Mouse (Mus musculus): ENCODE data around the gene Ginm1.

DNA sequence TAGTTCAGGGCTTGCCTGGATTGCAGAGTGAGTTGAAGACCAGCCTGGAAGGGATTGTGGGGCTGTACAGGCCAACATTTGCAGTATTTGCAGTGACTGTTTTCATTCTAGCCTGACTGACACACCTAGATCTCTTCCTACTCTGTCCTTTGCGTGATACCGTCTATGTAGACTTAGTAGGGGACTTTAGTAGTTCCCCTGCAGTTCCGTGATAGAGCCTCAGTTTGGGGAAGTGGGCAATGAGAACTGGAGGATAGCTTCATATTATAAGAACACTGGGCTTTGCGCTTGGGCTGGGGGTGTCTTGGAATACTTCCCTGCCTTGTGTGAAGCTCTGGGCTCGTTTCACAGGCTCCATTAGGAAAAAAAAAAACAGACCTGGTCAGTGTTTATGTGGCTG, 27.5 kb upstream of the Ginm1 start:
- TF ChIP-seq CHD2 (IDR thresholded peaks at IDR 0.05; ENCODE audit: low read depth, low read length) (no peak), MAFK (IDR thresholded peaks at IDR 0.05; ENCODE audit: insufficient read depth, low read depth, low read length) (no peak), ZC3H11A (IDR thresholded peaks at IDR 0.05; ENCODE audit: borderline replicate concordance, low read depth, low read length) (no peak)

All from ES-E14 (cell line).